Mouse (Mus musculus) CH12.LX (cell line): ENCODE measurements around the gene Hexim2. TPM values are rescaled to one million over a fixed set of nuclear protein-coding genes. Genes with fewer than 3 reads are reported as not detected.
A peak's percentile ranks its signal among the peaks of the same experiment; 100 is the strongest.

Experiments used
- DNase-seq: peaks from one replicate; pipeline ENCODE4 v3.0.0-alpha.2; 2013; ENCODE audit errors: extremely low read depth
- H3K27ac ChIP-seq: 2 replicates; pipeline ENCODE4 v1.5.1; 2012; ENCODE audit warnings: low read depth, mild to moderate bottlenecking, control low read depth, moderate library complexity; ENCODE audit not compliant: insufficient read depth
- H3K27me3 ChIP-seq: replicated peaks from 2 replicates; pipeline ENCODE3; 2012; ENCODE audit warnings: inconsistent platforms
- H3K36me3 ChIP-seq, 2 experiments: replicated peaks in 1 of 2; 2 replicates each; pipeline versions ENCODE3 to v1.6.1; 2012; ENCODE audit warnings: inconsistent platforms in 1 of 2, low read length in 1 of 2, mild to moderate bottlenecking in 1 of 2, mixed read lengths in 1 of 2, moderate library complexity in 1 of 2; ENCODE audit not compliant: control insufficient read depth in 1 of 2, insufficient read depth in 1 of 2
- H3K4me1 ChIP-seq, 2 experiments: 2 replicates each; pipeline ENCODE4 v1.6.1; 2012; ENCODE audit warnings: inconsistent platforms in 1 of 2, moderate library complexity in 1 of 2; ENCODE audit not compliant: insufficient read depth in 2 of 2, control insufficient read depth in 1 of 2
- H3K4me2 ChIP-seq: 2 replicates; pipeline ENCODE4 v1.6.1; 2012; ENCODE audit warnings: low read depth, mild to moderate bottlenecking, control low read depth; ENCODE audit not compliant: poor library complexity, insufficient read depth, severe bottlenecking
- H3K4me3 ChIP-seq, 3 experiments: fragments of 150-350 bp in 1 of 3; sonication (generic) in 1 of 3; replicated peaks in 1 of 3; 2 replicates each; pipeline versions ENCODE3 to v1.5.1; 2011 to 2012; ENCODE audit warnings: low read depth in 2 of 3, low read length in 2 of 3, mild to moderate bottlenecking in 2 of 3, moderate library complexity in 2 of 3, control low read depth in 1 of 3, improper control_type of control experiment in 1 of 3, inconsistent platforms in 1 of 3, mixed read lengths in 1 of 3; ENCODE audit not compliant: poor library complexity in 1 of 3
- H3K79me2 ChIP-seq: replicated peaks from 2 replicates; pipeline ENCODE4 v1.6.1; 2012; ENCODE audit warnings: mild to moderate bottlenecking, moderate library complexity; ENCODE audit not compliant: control insufficient read depth, poor library complexity, insufficient read depth, severe bottlenecking; ENCODE audit errors: extremely low read depth
- H3K9ac ChIP-seq: 2 replicates; pipeline ENCODE4 v1.6.1; 2012; ENCODE audit warnings: low read depth, mild to moderate bottlenecking, control low read depth, moderate library complexity; ENCODE audit not compliant: insufficient read depth
- H3K9me3 ChIP-seq: replicated peaks from 2 replicates; pipeline ENCODE3; 2012; ENCODE audit warnings: low read length, inconsistent platforms, mixed read lengths
- BHLHE40 ChIP-seq: IDR thresholded peaks from 2 replicates; pipeline ENCODE4 v1.6.1; 2011; ENCODE audit warnings: mild to moderate bottlenecking, low read depth, low read length, improper control_type of control experiment
- CHD1 ChIP-seq: IDR thresholded peaks from 2 replicates; pipeline ENCODE4 v1.6.1; 2012; ENCODE audit warnings: low read depth, low read length, improper control_type of control experiment, inconsistent platforms
- CHD2 ChIP-seq: IDR thresholded peaks from 2 replicates; pipeline ENCODE4 v1.6.1; 2011; ENCODE audit warnings: low read length, improper control_type of control experiment
- CTCF ChIP-seq, 2 experiments: IDR thresholded peaks in 1 of 2; conservative IDR thresholded peaks in 1 of 2; 2 replicates each; pipeline ENCODE4 v1.5.1; 2011 to 2012; ENCODE audit warnings: low read depth in 2 of 2, low read length in 2 of 2, improper control_type of control experiment in 1 of 2, inconsistent platforms in 1 of 2, mild to moderate bottlenecking in 1 of 2, moderate library complexity in 1 of 2
- E2F4 ChIP-seq: IDR thresholded peaks from 2 replicates; pipeline ENCODE4 v1.6.1; 2011; ENCODE audit warnings: low read depth, low read length, improper control_type of control experiment; ENCODE audit not compliant: insufficient replicate concordance
- ELF1 ChIP-seq: IDR thresholded peaks from 2 replicates; pipeline ENCODE4 v1.6.1; 2014; ENCODE audit warnings: low read depth, mild to moderate bottlenecking, inconsistent platforms, low read length, improper control_type of control experiment
- EP300 ChIP-seq: IDR thresholded peaks from 2 replicates; pipeline ENCODE4 v1.6.1; 2011; ENCODE audit warnings: low read length, improper control_type of control experiment
- ETS1 ChIP-seq: conservative IDR thresholded peaks from 2 replicates; pipeline ENCODE4 v1.6.1; 2012; ENCODE audit warnings: low read depth, mild to moderate bottlenecking, inconsistent platforms, low read length, improper control_type of control experiment, moderate library complexity
- GABPA ChIP-seq: IDR thresholded peaks from 2 replicates; pipeline ENCODE4 v1.6.1; 2012; ENCODE audit warnings: low read depth, low read length, improper control_type of control experiment, inconsistent platforms; ENCODE audit not compliant: insufficient replicate concordance
- HCFC1 ChIP-seq: IDR thresholded peaks from 2 replicates; pipeline ENCODE4 v1.6.1; 2012; ENCODE audit warnings: low read depth, mild to moderate bottlenecking, inconsistent platforms, low read length, improper control_type of control experiment
- IRF4 ChIP-seq: IDR thresholded peaks from 2 replicates; pipeline ENCODE4 v1.6.1; 2014; ENCODE audit warnings: low read depth, mild to moderate bottlenecking, inconsistent platforms, low read length, improper control_type of control experiment
- JUN ChIP-seq: IDR thresholded peaks from 2 replicates; pipeline ENCODE4 v1.6.1; 2011; ENCODE audit warnings: low read depth, mild to moderate bottlenecking, low read length, improper control_type of control experiment, moderate library complexity; ENCODE audit not compliant: insufficient read depth
- JUND ChIP-seq: conservative IDR thresholded peaks from 2 replicates; pipeline ENCODE4 v1.6.1; 2011; ENCODE audit warnings: low read depth, low read length, improper control_type of control experiment
- KAT2A ChIP-seq: IDR thresholded peaks from 2 replicates; pipeline ENCODE4 v1.6.1; 2012; ENCODE audit warnings: low read length, improper control_type of control experiment, inconsistent platforms; ENCODE audit not compliant: insufficient replicate concordance
- MAFK ChIP-seq: IDR thresholded peaks from 2 replicates; pipeline ENCODE4 v1.6.1; 2011; ENCODE audit warnings: low read length, improper control_type of control experiment; ENCODE audit not compliant: insufficient replicate concordance
- MAX ChIP-seq: IDR thresholded peaks from 2 replicates; pipeline ENCODE4 v1.6.1; 2011; ENCODE audit warnings: low read length, improper control_type of control experiment
- MAZ ChIP-seq: IDR thresholded peaks from 2 replicates; pipeline ENCODE4 v1.6.1; 2012; ENCODE audit warnings: low read depth, mild to moderate bottlenecking, inconsistent platforms, low read length, improper control_type of control experiment, moderate library complexity
- MEF2A ChIP-seq: IDR thresholded peaks from 2 replicates; pipeline ENCODE4 v1.6.1; 2014; ENCODE audit warnings: low read depth, mild to moderate bottlenecking, inconsistent platforms, low read length, improper control_type of control experiment, borderline replicate concordance
- MXI1 ChIP-seq: IDR thresholded peaks from 2 replicates; pipeline ENCODE4 v1.6.1; 2011; ENCODE audit warnings: mild to moderate bottlenecking, low read depth, low read length, improper control_type of control experiment
- MYC ChIP-seq: IDR thresholded peaks from 2 replicates; pipeline ENCODE4 v1.6.1; 2011; ENCODE audit warnings: low read depth, mild to moderate bottlenecking, improper control_type of control experiment, low read length
- NELFE ChIP-seq: IDR thresholded peaks from 2 replicates; pipeline ENCODE4 v1.6.1; 2011; ENCODE audit warnings: low read depth, low read length, improper control_type of control experiment
- NRF1 ChIP-seq: IDR thresholded peaks from 2 replicates; pipeline ENCODE4 v1.6.1; 2014; ENCODE audit warnings: low read depth, mild to moderate bottlenecking, inconsistent platforms, low read length, improper control_type of control experiment, moderate library complexity
- PAX5 ChIP-seq: IDR thresholded peaks from 2 replicates; pipeline ENCODE4 v1.6.1; 2012; ENCODE audit warnings: low read length, inconsistent platforms, mixed read lengths
- POLR2A ChIP-seq: IDR thresholded peaks from 2 replicates; pipeline ENCODE4 v1.6.1; 2011; ENCODE audit warnings: low read depth, mild to moderate bottlenecking, improper control_type of control experiment, low read length
- POLR2AphosphoS2 ChIP-seq: IDR thresholded peaks from 2 replicates; pipeline ENCODE4 v1.6.1; 2011; ENCODE audit warnings: low read depth, low read length, improper control_type of control experiment
- RAD21 ChIP-seq: IDR thresholded peaks from 2 replicates; pipeline ENCODE4 v1.6.1; 2011; ENCODE audit warnings: low read depth, mild to moderate bottlenecking, low read length, improper control_type of control experiment, moderate library complexity
- RCOR1 ChIP-seq: conservative IDR thresholded peaks from 2 replicates; pipeline ENCODE4 v1.6.1; 2012; ENCODE audit warnings: low read depth, mild to moderate bottlenecking, inconsistent platforms, low read length, improper control_type of control experiment
- SMC3 ChIP-seq: IDR thresholded peaks from 2 replicates; pipeline ENCODE4 v1.6.1; 2011; ENCODE audit warnings: low read depth, low read length, improper control_type of control experiment
- TBP ChIP-seq: conservative IDR thresholded peaks from 2 replicates; pipeline ENCODE4 v1.6.1; 2011; ENCODE audit warnings: low read depth, low read length, improper control_type of control experiment
- TCF12 ChIP-seq: IDR thresholded peaks from 2 replicates; pipeline ENCODE4 v1.6.1; 2014; ENCODE audit warnings: low read depth, mild to moderate bottlenecking, inconsistent platforms, low read length, improper control_type of control experiment
- UBTF ChIP-seq: IDR thresholded peaks from 2 replicates; pipeline ENCODE4 v1.6.1; 2012; ENCODE audit warnings: low read depth, mild to moderate bottlenecking, inconsistent platforms, low read length, improper control_type of control experiment, moderate library complexity
- USF1 ChIP-seq: IDR thresholded peaks from 2 replicates; pipeline ENCODE4 v1.6.1; 2014; ENCODE audit warnings: low read depth, mild to moderate bottlenecking, inconsistent platforms, low read length, improper control_type of control experiment
- USF2 ChIP-seq: conservative IDR thresholded peaks from 2 replicates; pipeline ENCODE4 v1.6.1; 2011; ENCODE audit warnings: low read depth, low read length, improper control_type of control experiment
- ZC3H11A ChIP-seq: IDR thresholded peaks from 2 replicates; pipeline ENCODE4 v1.6.1; 2012; ENCODE audit warnings: low read depth, mild to moderate bottlenecking, inconsistent platforms, low read length, improper control_type of control experiment
- ZKSCAN1 ChIP-seq: IDR thresholded peaks from 2 replicates; pipeline ENCODE4 v1.6.1; 2012; ENCODE audit warnings: low read depth, inconsistent platforms, low read length, improper control_type of control experiment, borderline replicate concordance
- ZMIZ1 ChIP-seq: IDR thresholded peaks from 2 replicates; pipeline ENCODE4 v1.6.1; 2012; ENCODE audit warnings: low read depth, mild to moderate bottlenecking, inconsistent platforms, low read length, improper control_type of control experiment
- ZNF384 ChIP-seq: IDR thresholded peaks from 2 replicates; pipeline ENCODE4 v1.6.1; 2012; ENCODE audit warnings: low read depth, low read length, improper control_type of control experiment, inconsistent platforms
- dilution Hi-C: fragments of 300-500 bp; cut with MboI; formaldehyde crosslinking; loops from 2 replicates; pipeline ENCODE4 v1.14.3; 2020; ENCODE audit warnings: low sequenced_read_pairs; ENCODE audit not compliant: extremely low pct_unique_long_range_greater_than_20kb, extremely low pct_ligation_motif_present
- in situ Hi-C: fragments of 300-500 bp; cut with MboI; formaldehyde crosslinking; loops from 3 replicates; pipeline ENCODE4 v1.14.3; 2019; ENCODE audit warnings: low sequenced_read_pairs, low pct_ligation_motif_present, low pct_unique_long_range_greater_than_20kb, mixed read lengths
- polyA plus RNA-seq: library from polyadenylated mRNA; unstranded; fragments of >175 nt; gene quantifications from 2 replicates; pipeline ENCODE4 v1.2.1, GENCODE M21; 2012; ENCODE audit warnings: low read depth; ENCODE audit not compliant: insufficient read length
- total RNA-seq, 2 experiments: library from RNA; depleted of rRNA; stranded (reverse); fragments of 300-350 nt in 1 of 2; fragments of >200 nt in 1 of 2; gene quantifications; 2 replicates each; pipeline ENCODE4 v1.2.3; 2012 to 2014

Hexim2 gene
- total RNA-seq (2012; rRNA removed) (31.4 and 33.3 TPM in 2 replicates), total RNA-seq (2014; rRNA removed) (28.8 and 33.0 TPM in 2 replicates), polyA plus RNA-seq (27.0 and 31.6 TPM in 2 replicates)

DNA sequence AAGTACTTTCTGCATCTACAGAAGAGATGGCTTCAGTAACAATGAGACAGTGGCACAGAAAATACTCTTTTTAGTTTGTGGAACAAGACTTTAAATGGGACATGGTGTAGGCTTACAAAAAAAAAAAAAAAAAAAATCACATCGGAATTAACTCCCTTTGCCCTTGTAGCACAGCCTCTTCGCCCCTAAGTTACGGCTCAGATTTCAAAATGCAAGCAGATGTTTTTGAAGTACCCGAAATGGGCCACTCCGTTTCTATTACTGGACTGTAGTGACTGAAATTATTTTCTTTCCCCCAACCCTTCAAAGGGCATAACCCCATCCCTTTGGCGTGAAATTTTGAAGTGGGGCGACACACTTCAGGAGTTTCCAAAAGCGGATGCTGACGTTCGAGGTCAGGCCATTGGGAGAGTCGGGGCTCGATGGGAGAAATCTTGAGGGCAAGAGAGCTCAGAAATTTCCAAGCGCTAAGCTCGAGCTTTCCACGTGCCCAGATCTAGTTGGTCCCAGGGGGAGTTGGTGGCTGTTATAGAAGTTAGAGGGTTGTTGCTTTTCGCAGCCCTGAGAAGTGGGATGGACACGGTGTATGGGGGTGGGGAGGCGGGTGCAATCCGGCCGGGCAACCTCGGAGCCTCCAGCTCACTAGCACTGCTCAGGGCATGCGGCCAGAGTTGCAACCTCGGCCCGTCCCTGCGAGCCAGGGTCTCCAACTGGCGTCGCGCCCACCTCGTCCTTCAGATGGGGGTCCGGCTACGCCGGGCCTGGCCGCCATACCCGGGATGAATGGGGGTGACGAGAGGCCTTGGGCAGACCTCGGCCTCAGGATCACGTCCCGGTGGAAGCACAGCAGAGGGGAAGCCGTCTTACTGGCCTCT, at the start of gene Hexim2:
Gene Hexim2, plus strand, starts transcription at position 729 of the 875 bp plus-strand sequence.
- H3K4me1 ChIP-seq, result peaks cover 6 to 47% of the 10 kb centered on the region in 2 experiments
- peak within 1 kb of the TSS; percentile 84 to 93 (median 89) for H3K4me3 ChIP-seq
- H3K27ac ChIP-seq, result peak within 1 kb of the TSS; percentile 84
- dilution Hi-C loops, result no loop called here
- H3K9ac ChIP-seq, result peak within 1 kb of the TSS; percentile 99
- peak within 1 kb of the TSS; percentile 86 for H3K4me2 ChIP-seq
- in situ Hi-C loops, result no loop called here
- no peaks in the 10 kb centered on the region for H3K9me3 ChIP-seq
- DNase-seq, result peak; percentile 83
- H3K27me3 ChIP-seq, result no peaks in the 10 kb centered on the region
- H3K79me2 ChIP-seq, result peaks cover 37% of the 10 kb centered on the region
- peaks cover 6 to 43% of the 10 kb centered on the region in 2 experiments for H3K36me3 ChIP-seq
- no peak for TF ChIP-seq KAT2A
- 0 out of 2 replicates have a peak, but pooled peaks have one; percentile 54 for TF ChIP-seq IRF4
- TF ChIP-seq CHD2, result peak; percentile 91
- peak; percentile 19; the same call in 1 of the 2 replicates for TF ChIP-seq JUN
- TF ChIP-seq POLR2AphosphoS2, result no peak; the same call in 1 of the 2 replicates
- no peak for TF ChIP-seq PAX5
- no peak for TF ChIP-seq ZC3H11A
- TF ChIP-seq USF1, result no peak
- TF ChIP-seq NRF1, result peak; percentile 37; the same call in 1 of the 2 replicates
- peak; percentile 49 for TF ChIP-seq ETS1
- TF ChIP-seq MAX, result peak; percentile 89
- TF ChIP-seq SMC3, result no peak; the same call in 1 of the 2 replicates
- TF ChIP-seq ELF1, result no peak
- peak; percentile 82 for TF ChIP-seq ZMIZ1
- TF ChIP-seq TCF12, result peak; percentile 71
- no peak for TF ChIP-seq RAD21
- TF ChIP-seq HCFC1, result peak; percentile 56; the same call in 1 of the 2 replicates
- TF ChIP-seq USF2, result no peak
- no peak; the same call in 1 of the 2 replicates for TF ChIP-seq UBTF
- peak; percentile 79 for TF ChIP-seq NELFE
- 0 out of 4 replicates have a peak, but pooled peaks of 1 of the 2 experiments have one; percentile 7 for TF ChIP-seq CTCF (conservative IDR thresholded peaks at IDR 0.05 in 1 of 2, IDR thresholded peaks at IDR 0.05 in 1 of 2; ENCODE audit: low read depth in 2 of 2, low read length in 2 of 2)
- peak; percentile 28; the same call in 1 of the 2 replicates for TF ChIP-seq RCOR1
- TF ChIP-seq ZNF384, result peak; percentile 73
- TF ChIP-seq E2F4, result no peak
- peak; percentile 49; the same call in 1 of the 2 replicates for TF ChIP-seq EP300
- peak; percentile 86 for TF ChIP-seq MEF2A
- peak; percentile 96 for TF ChIP-seq MYC
- TF ChIP-seq BHLHE40, result peak; percentile 90
- TF ChIP-seq TBP, result no peak; the same call in 1 of the 2 replicates
- no peak for TF ChIP-seq ZKSCAN1
- peak; percentile 70 for TF ChIP-seq MAZ
- TF ChIP-seq POLR2A, result peak; percentile 73
- peak; percentile 75; the same call in 1 of the 2 replicates for TF ChIP-seq MXI1
- no peak for TF ChIP-seq MAFK
- no peak for TF ChIP-seq GABPA
- TF ChIP-seq JUND, result no peak; the same call in 1 of the 2 replicates
- peak; percentile 59; the same call in 1 of the 2 replicates for TF ChIP-seq CHD1
